Mouse (Mus musculus) ES-Bruce4 (cell line): ENCODE data around the gene Brk1. TPM values are rescaled to one million over a fixed set of nuclear protein-coding genes. Genes with fewer than 3 reads are reported as not detected.

Source experiments
- H3K27ac ChIP-seq: 2 replicates; pipeline ENCODE4 v1.5.1; 2012; ENCODE audit warnings: low read length, inconsistent platforms; ENCODE audit not compliant: insufficient read depth
- H3K27me3 ChIP-seq: 2 replicates; pipeline ENCODE4 v1.6.1; 2012; ENCODE audit warnings: mild to moderate bottlenecking, low read length, inconsistent platforms; ENCODE audit not compliant: control insufficient read depth, poor library complexity, insufficient read depth, severe bottlenecking
- H3K36me3 ChIP-seq: 2 replicates; pipeline ENCODE4 v1.6.1; 2012; ENCODE audit warnings: inconsistent platforms, mild to moderate bottlenecking, low read length, moderate library complexity; ENCODE audit not compliant: control insufficient read depth, poor library complexity, insufficient read depth, severe bottlenecking
- H3K4me1 ChIP-seq: one replicate; pipeline ENCODE4 v1.8.1; 2011; ENCODE audit warnings: low read length; ENCODE audit not compliant: control insufficient read depth, insufficient read depth
- H3K4me3 ChIP-seq: 2 replicates; pipeline ENCODE4 v1.5.1; 2011; ENCODE audit warnings: low read depth, mild to moderate bottlenecking, low read length
- H3K9ac ChIP-seq: 2 replicates; pipeline ENCODE4 v1.6.1; 2012; ENCODE audit warnings: low read depth, mild to moderate bottlenecking, inconsistent platforms; ENCODE audit not compliant: poor library complexity, severe bottlenecking
- H3K9me3 ChIP-seq: replicated peaks from 2 replicates; pipeline ENCODE4 v1.6.1; 2012; ENCODE audit warnings: mild to moderate bottlenecking, low read length, inconsistent platforms; ENCODE audit not compliant: control insufficient read depth, poor library complexity, insufficient read depth, severe bottlenecking
- CTCF ChIP-seq: IDR thresholded peaks from one replicate; pipeline ENCODE4 v1.8.1; 2011; ENCODE audit warnings: low read depth, low read length
- EP300 ChIP-seq: IDR thresholded peaks from 2 replicates; pipeline ENCODE4 v1.6.1; 2011; ENCODE audit warnings: low read depth, low read length; ENCODE audit not compliant: insufficient read depth
- POLR2A ChIP-seq: IDR thresholded peaks from one replicate; pipeline ENCODE4 v1.8.1; 2011; ENCODE audit warnings: low read length; ENCODE audit not compliant: insufficient read depth
- polyA plus RNA-seq: library from polyadenylated mRNA; stranded (reverse); fragments of >200 nt; gene quantifications from 2 replicates; pipeline ENCODE4 v1.2.4, GENCODE M21; 2011; ENCODE audit warnings: low read depth; ENCODE audit not compliant: missing spikeins, insufficient read depth, insufficient read length

Gene Brk1
- polyA plus RNA-seq, 1 experiment: 96.3 TPM

- Histone ChIP-seq H3K9me3 (no peaks in the 10 kb centered on the region), H3K9ac (peak overlapping the region; percentile 71), H3K36me3 (peaks cover 12% of the 10 kb centered on the region), H3K4me1 (no peaks in the 10 kb centered on the region), H3K4me3 (no peak overlapping the region), H3K27ac (no peak overlapping the region), H3K27me3 (no peaks in the 10 kb centered on the region)
- TF ChIP-seq EP300: no peak
- no peak for TF ChIP-seq POLR2A
- TF ChIP-seq CTCF: no peak
Observed at GRCm38 (mm10) chr6:113624989-113625770, 20.6 kb downstream of the Brk1 start.

- H3K36me3 ChIP-seq: peaks cover 19% of the 10 kb centered on the region
- H3K27me3 ChIP-seq: no peaks in the 10 kb centered on the region
- no peak for TF ChIP-seq EP300
- TF ChIP-seq POLR2A: no peak
- no peak for TF ChIP-seq CTCF
- no peaks in the 10 kb centered on the region for H3K9me3 ChIP-seq
- no peak overlapping the region for H3K9ac ChIP-seq
- H3K27ac ChIP-seq: no peak overlapping the region
- no peaks in the 10 kb centered on the region for H3K4me1 ChIP-seq
- H3K4me3 ChIP-seq: no peak overlapping the region
Observed at GRCm38 (mm10) chr6:113630322-113630721, 25.8 kb downstream of the Brk1 start.

GRCm38 (mm10) chr6:113632863-113633262 is 28.3 kb downstream of the Brk1 start:
- Histone ChIP-seq H3K36me3 (peaks cover 19% of the 10 kb centered on the region), H3K9ac (no peak overlapping the region)
- no peak for TF ChIP-seq CTCF
- no peak for TF ChIP-seq EP300
- no peak for TF ChIP-seq POLR2A

GRCm38 (mm10) chr6:113638302-113639040 is 33.9 kb downstream of the Brk1 start, which contains the start of gene Irak2:
Irak2 (plus strand) TSS chr6:113638467.
- H3K27me3 ChIP-seq: no peaks in the 10 kb centered on the region
- H3K9me3 ChIP-seq: no peaks in the 10 kb centered on the region
- peak within 1 kb of the TSS; percentile 28; the same call in 1 of the 2 replicates for H3K9ac ChIP-seq
- no peak for TF ChIP-seq POLR2A
- TF ChIP-seq CTCF: peak; percentile 98
- TF ChIP-seq EP300: peak; percentile 44; the same call in 1 of the 2 replicates
- H3K4me3 ChIP-seq: peak within 1 kb of the TSS; percentile 71
- H3K4me1 ChIP-seq: no peaks in the 10 kb centered on the region
- no peaks in the 10 kb centered on the region for H3K36me3 ChIP-seq
- no peak within 1 kb of the TSS for H3K27ac ChIP-seq

More at GRCm38 (mm10) chr6:113632863-113633262, 28.3 kb downstream of the Brk1 start:
- no peaks in the 10 kb centered on the region for H3K27me3 ChIP-seq
- H3K9me3 ChIP-seq: no peaks in the 10 kb centered on the region
- no peaks in the 10 kb centered on the region for H3K4me1 ChIP-seq
- no peak overlapping the region for H3K27ac ChIP-seq
- no peak overlapping the region for H3K4me3 ChIP-seq

GRCm38 (mm10) chr6:113639201-113639600 is 34.6 kb downstream of the Brk1 start:
- H3K27me3 ChIP-seq: no peaks in the 10 kb centered on the region
- H3K4me3 ChIP-seq: no peak overlapping the region
- H3K4me1 ChIP-seq: no peaks in the 10 kb centered on the region
- TF ChIP-seq EP300: no peak
- TF ChIP-seq CTCF: no peak
- TF ChIP-seq POLR2A: no peak
- H3K9ac ChIP-seq: no peak overlapping the region
- H3K27ac ChIP-seq: no peak overlapping the region
- H3K9me3 ChIP-seq: no peaks in the 10 kb centered on the region
- H3K36me3 ChIP-seq: no peaks in the 10 kb centered on the region
